Mouse (Mus musculus) thymus, adult 2 months (tissue): ENCODE measurements around the gene Ptk6.

ENCODE experiments used
- CTCF ChIP-seq: fragments of 200-500 bp; IDR thresholded peaks from 2 replicates; pipeline ENCODE4 v1.5.1; 2012; ENCODE audit warnings: mild to moderate bottlenecking, control low read depth, low read length, moderate library complexity, borderline replicate concordance; ENCODE audit not compliant: control insufficient read depth, poor library complexity, insufficient read depth; ENCODE audit errors: extremely low read depth
- POLR2A ChIP-seq: fragments of 200-500 bp; IDR thresholded peaks from 2 replicates; pipeline ENCODE4 v1.6.1; 2012; ENCODE audit warnings: mild to moderate bottlenecking, low read length, control low read depth, moderate library complexity; ENCODE audit not compliant: control insufficient read depth, poor library complexity, insufficient read depth; ENCODE audit errors: extremely low read depth

GRCm38 (mm10) chr2:181227122-181227521 lies 24.5 kb upstream of the Ptk6 start:
- no peak for TF ChIP-seq CTCF
- TF ChIP-seq POLR2A = no peak
